Mouse (Mus musculus): ENCODE measurements around the gene Adam12.

Adam12 gene

DNA sequence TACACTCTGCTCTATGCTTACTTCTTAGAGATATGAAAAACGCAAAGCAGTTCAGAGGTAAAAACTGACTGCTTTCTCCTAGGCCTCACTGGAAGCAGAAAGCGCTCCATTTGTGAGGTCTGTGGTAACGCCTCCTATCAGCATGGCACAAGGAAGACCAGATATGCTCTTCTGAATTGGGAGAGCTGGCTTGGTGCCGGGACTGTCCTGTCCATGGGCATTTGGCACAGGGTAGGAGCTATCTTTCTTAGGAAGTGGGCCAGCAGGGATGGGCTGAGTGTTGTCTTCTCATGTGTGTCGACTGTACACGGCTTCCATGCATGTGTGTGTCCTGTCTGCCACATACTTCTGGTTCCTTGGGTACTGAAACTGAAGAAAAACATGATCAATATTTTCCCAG is 369.7 kb downstream of the Adam12 start:
- DNase-seq: no peak

DNA sequence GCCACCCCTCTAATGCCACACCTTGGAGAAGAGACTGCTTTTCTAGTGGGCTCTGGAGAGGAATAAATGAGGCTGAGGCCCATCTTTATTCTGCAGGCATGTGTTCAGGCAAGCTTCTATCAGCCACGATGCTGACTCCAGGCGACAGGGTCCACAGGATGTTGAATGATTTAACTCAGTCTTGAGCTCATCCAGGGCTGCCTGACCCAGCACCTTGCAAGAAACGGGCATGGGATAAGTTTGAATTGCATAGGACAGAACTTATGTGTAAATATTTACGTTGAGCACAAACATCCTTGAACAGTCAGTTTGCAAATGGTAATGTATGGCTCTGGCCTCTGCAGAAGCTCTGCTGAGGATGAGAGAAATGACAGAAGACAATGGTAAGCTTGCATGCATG is 372.4 kb downstream of the Adam12 start:
- DNase-seq: no peak

DNA sequence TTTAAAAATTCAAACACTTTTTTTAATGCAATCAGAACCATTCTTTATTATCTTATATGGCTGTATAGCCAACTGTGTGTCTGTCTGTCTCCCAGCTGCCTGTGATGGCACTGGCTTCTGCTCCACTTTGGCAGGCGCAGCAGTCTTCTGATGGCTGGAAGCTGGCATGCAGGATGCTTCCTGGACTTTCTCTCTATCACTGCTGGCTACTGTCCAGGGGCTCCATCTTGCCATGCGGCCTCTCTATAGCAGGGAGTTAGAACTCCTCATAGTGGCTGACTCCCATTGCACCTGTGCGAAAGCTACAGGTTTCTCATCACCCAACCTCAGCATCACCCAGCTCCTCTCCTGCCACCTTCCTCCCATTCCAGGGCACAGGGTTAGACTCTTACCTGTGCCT is 373.4 kb downstream of the Adam12 start:
- no peak for DNase-seq

DNA sequence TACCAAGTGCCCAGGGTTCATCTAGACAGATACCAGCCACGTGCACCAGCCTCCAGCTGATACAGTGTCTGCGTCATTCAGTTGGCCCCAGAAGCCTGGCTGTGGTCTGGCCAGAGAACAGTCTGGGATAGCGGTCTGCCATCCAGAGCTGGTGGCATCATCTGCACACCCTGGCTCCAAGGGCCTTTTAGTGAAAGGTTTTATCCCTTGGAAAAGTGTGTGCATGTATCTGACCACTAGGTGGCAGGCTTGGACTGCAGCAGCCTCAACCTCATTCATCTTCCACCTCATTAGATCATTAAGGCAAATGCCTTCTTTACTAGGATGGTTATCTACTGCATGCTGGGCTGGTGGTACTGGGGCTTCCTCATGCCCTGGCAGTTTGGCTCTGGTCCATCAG is 375.7 kb downstream of the Adam12 start:
- DNase-seq: peak; percentile 76

DNA sequence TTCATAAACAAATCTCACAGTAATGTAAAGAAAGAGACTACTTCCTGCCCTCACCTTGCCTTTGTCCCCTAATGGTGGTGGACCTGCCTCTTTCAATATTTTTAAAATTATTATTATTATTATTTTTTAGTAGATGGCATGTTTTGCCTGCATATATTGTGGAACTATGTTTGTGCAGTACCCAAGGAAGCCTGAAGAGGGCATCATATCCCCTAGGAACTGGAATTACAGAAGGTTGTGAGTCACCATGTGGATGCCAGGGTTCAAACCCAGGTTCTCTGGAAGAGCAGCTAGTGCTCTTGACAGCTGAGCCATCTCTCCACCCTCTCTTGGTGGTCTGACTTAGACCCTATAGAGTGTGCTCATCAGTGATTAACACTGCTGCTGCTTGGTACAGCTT is 381.2 kb downstream of the Adam12 start:
- DNase-seq: no peak

DNA sequence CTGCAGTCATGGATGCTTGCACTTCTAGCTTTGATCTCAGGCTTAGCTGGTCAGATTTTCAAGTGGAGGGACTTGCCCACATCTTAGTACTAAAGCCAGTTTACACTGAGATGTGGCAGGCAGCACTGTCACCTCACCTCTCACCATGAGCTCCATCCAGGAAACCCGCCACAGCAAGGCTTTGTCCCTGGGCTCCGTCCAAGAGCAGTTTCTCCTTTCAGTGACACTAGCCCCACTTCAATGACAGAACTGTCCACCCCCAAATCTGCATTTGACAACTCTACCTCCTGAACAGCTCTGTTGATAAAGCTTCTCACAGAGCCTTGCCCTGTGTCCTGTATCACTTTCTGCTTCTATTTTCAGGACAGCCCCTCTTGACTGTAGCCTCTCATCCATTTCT is 383.8 kb downstream of the Adam12 start:
- DNase-seq: no peak

DNA sequence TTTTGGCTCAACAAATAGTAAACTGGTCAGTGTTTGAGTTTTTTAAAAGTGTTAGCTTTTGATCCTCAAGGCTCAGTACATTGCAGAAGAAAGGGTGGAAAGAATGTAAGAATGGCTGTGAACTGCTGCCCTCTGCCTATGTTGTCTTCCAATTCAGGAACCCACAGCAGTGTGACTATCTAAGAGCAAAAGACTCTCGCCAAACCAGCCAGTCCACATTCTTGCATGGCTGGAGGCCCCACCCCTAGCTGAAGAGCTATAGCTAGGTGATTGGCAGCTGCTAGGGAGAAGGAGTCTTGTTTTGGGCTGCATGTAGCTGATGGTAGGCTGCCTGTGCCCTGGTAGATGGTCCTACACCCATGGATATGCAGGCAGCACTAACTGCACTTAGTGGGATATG is 384.8 kb downstream of the Adam12 start:
- peak; percentile 6 for DNase-seq

DNA sequence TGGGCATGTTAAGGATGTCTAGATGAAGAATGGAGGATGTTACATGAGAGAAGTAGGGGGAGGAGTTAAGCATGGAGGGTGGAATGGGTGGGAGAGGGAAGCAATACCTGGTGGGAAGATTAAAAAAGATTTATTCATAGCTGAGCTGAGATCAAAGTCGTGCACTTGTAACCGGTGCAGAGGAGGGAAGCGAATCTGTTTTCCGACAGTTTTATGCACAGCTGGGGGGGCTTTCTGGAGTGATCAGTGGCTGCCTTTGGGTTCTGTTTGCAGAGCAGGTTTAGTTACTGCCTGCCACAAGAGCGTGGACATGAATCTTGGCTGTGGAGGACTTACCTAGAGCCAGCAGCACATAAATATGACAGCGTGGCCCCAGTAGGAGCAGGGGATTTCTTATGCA is 389.9 kb downstream of the Adam12 start:
- no peak for DNase-seq

DNA sequence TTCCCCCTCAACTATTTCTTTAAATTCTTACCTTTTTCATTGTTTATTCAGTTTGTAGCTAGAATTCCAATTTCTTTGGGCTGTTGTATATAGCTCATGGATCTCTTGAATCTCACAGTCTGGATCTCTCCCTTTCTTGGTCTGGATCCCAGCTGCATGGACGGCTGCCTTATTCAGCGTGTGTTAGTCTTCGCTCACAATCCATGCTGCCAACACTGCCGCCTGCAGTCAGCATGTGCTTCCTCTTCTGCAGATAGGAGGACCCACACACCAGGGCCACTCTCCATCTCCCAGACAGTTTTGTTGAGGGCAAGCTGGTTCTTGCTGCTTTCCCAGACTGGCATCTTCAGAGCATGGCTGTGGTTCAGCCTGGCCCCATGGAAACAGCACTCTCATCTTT is 392.4 kb downstream of the Adam12 start:
- DNase-seq: no peak
